Mouse (Mus musculus) retina, adult 2 months (tissue): ENCODE results near the gene Trnau1ap.
"Not testable (repeated sequence)": the region's sequence is repeated elsewhere in the genome, so short reads cannot be mapped to it uniquely, and the experiment has no call there.

Experiments
- DNase-seq: peaks from one replicate; pipeline ENCODE4 v3.0.0-alpha.2; 2012; ENCODE audit warnings: low read depth, low spot score

The Trnau1ap gene

DNA sequence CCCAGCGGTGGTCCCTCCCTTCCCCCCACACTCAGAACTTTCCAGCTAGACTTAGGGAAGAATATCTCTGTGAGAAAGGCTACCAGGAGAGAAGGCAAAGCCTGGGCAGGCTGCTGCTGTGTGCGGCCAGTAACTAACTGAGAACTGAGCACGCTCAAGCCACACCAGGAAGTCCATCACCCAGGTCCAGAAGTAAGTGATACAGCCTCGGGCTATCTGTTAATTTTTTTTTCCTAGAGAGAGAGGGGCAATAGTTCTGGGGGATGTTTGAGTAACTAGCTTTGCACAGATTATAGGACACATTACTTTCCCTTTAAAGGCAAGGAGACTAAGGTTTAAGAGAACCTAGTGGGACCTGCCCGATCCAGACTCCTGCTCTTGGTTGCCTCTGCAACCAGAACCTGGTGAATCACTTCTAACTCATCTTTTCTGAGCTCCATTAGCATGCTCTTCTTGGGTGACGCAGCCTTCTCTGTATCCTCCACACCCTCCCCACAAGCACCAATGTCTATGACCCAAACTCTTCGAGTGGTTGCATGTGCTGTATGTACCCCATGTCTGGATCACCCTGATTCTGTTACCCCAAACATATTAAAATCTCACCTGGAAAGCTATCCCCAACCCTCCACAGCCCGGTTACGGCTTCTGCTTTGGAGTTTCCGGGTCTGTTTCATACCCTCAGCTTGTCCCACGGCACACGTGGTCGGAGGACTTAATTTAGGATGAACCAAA lies 15.2 kb upstream of the Trnau1ap start:
- DNase-seq = no peak

DNA sequence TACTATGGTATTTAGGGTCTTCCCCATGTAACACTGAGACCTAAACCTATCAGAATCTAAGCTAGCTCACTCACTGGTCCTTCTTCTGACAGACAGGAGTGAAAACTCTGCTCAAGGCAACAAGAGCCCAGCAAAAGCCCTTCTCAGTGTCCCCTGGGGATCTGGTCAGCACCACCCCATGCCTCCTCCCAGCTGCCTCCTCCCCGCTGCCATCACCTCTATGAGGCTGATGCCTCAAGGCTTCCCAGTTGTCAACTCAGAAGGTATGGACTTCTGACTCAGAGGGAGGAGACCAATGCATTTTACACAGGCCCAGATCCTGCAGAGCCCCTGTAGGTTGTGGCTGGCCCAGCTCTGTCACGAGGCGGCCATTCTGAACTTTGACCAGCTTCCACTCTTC lies 12.1 kb upstream of the Trnau1ap start:
- DNase-seq = no peak

DNA sequence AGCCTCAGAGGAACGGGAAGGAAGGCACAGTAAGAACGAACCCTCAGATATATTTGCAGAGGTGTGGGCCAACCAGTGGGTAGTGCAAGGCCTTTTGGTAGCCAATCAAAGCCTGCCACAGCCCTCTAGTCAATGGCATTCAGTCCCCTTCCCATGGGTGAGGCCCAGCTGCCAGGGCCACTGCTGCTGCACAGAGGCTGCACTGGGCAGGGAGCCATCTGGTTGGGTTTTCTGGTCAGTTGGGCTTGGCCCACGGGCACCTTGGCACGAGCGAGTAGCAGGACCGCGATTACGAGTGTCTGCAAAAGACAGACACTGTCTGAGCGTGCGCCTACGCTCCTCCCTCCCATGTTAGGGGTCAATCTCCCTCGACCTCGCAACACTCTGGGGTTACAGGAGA lies 9.6 kb upstream of the Trnau1ap start:
- DNase-seq = no peak

DNA sequence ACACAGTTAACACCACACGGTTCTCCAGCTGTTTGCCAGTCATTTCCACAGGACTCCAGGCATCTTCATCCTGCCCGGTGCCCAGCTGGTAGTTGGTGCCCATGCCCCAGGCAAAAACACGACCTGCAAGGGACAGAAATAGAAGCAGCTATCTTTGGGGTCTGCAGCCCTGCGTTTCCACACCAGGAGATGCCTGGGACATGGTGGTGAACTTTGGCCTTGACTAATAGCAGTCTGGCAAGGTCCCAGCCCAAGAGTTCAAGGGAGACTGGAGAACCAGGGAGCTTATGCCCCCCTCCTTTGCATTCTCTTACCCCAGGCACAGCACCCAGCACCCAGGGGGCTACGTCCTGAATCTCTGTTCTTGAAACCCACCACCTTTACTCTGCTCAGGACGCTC lies 3.5 kb upstream of the Trnau1ap start:
- no peak for DNase-seq

DNA sequence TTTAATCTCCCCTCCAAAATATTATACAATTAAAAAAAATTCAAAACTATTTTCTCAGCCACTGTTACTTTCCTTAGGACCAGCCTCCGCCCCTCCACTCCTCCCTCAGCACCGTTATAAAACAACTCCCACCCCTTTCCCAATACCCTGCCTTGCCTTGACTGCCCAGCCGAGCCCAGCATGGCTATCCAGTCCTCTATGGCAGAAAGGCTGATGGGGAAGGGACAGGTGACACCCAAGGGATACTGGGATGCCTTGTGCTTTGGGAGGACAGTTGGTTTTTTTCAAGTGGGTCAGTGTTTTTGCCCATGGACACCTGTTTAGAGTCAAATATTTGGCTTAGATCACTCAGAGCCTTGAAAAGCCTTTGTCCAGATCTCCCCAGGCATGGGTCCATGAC lies 2.6 kb upstream of the Trnau1ap start:
- DNase-seq = no peak

DNA sequence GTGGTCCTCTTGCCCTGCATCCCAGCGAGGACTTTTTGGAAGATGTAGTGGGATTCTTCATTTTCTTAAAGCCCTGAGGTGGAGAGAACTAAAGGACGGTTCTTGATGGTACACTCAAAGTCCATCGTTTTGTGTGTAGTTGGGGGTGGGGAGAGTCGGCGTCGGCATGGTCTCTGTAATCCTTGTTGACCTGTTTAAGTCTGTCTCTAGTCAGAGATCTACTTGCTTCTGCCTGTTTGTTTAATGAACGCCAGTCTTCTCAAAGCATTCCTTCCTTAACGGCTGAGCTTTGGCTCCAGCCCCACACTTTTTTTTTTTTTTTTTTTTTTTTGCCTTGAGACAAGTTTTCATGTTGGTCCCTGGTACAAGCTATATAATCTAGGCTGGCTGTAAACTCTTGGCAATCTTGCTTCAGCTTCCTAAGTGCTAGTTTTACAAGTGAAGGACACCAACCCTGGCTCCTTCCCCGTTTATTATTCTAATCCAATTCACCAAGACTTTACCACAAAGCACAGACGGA lies 557 bp upstream of the Trnau1ap start:
- DNase-seq = no peak

DNA sequence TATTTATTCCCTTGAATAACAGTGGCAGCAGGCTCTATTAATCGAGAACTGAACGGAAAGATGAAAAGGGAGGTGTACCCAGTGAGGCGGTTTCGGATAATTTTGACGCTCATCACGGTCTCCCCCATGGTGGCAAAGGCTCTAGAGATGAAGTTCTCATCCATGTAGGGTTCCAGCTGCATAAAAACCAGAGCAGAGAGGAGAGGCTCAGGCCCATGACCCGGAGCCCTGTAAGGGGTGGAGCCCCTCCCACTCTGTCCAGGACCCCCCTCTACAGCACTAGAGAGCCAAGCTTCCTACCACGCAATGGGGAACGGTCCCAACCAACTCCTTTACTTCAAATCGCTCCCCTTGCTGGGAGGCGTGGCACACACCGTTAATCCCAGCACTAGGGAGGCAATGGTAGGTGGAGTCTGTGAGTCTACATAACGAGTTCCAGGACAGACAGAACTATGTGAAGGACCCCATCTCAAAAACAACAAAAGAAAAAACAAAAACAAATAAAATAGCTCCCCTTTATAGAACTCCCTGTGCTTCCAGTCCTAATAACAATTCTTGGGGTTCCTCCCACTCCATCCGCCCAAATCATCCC lies 851 bp downstream of the Trnau1ap start:
- DNase-seq = no peak

DNA sequence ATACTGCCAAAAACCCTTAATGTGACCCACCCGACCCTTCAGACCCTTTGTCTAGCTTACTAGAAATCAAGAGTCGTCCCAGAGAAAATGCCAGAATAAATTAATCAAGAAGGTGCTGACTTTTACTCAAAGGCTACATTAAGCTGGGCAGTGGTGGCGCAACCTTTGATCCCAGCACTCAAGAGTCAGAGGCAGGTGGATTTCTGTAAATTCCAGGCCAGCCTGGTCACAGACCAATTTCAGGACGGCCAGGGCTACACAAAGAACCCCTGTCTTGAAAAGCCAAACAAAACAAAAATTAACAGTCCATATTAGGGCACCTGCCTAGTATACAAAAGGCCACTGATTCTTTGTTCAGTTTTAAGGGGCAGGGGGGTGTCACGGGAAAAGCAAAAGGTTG lies 2.9 kb downstream of the Trnau1ap start:
- DNase-seq = no peak

DNA sequence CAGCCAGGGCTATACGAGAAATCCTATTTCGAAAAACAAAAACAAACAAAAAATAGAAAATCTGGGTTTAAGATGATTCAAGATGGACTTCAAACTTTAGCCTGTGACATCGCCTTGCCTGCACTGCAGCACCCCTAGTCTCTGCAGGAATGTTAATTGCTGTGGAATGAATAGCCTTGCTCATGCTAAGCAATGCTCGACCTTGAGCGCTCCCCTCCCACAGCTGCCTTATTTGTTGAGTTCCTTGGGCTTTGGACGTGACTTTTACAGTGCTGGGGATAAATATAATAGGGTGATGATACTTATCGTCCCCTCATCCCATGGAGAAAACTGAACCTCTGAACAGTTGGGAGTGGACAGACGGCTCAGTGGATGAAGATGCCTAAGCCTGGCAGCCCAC lies 13.6 kb downstream of the Trnau1ap start:
- no peak for DNase-seq

DNA sequence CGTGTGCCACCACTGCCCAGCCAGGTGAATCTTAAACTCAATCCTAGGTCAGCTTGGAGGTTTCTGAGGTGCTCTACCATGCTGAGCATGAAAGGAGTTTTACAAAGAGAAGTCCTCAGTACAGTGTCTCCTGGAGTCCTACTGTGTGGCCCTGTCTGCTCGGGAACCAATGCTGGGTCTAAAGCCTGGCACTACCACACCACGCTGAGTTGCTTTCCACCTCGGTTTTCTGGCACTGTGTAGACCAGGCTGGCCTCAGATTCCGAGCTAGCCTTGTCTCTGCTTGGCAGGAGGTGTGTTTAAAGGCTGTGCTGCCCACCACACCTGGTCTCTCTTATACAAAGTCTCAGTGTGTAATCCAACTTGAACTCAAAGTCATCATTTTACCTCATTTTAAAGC lies 16.7 kb downstream of the Trnau1ap start:
- DNase-seq = no peak

DNA sequence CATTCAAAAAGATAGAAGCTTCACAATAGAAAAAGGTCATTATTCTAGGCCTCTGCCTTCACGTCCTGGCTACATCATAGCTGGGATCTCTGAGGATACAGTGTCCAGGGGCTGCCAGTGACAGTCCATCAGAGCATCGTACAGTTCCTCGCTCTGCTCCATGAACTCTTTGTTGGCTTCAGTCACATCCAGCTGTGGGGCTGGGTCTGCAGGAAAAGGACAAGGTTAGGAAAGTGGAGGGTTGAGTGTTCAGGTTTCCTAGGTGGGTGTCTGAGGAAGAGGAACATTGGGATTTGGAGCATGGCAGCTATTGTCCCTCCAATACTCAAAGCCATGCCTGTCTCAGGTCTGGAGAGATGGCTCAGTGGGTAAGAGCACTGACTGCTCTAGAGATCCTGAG lies 17.5 kb downstream of the Trnau1ap start:
- no peak for DNase-seq

DNA sequence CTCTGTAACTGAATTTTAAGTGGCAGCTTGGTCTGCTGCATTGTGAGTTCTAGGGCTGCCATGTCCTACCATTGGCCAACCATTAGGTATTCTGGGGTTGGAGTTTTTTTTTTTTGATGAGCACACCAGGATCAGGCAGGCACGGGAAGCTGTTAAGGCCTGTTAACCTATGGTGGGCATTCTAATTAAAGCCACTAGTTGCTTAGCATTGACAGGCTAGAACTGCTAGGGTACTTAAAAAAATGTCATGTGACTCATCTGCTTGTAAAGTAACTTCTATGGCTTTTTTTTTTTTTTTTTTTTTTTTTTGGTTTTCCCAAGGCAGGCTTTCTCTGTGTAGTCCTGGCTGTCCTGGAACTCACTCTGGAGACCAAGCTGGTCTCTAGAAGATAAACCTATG lies 18.1 kb downstream of the Trnau1ap start:
- DNase-seq = no peak

DNA sequence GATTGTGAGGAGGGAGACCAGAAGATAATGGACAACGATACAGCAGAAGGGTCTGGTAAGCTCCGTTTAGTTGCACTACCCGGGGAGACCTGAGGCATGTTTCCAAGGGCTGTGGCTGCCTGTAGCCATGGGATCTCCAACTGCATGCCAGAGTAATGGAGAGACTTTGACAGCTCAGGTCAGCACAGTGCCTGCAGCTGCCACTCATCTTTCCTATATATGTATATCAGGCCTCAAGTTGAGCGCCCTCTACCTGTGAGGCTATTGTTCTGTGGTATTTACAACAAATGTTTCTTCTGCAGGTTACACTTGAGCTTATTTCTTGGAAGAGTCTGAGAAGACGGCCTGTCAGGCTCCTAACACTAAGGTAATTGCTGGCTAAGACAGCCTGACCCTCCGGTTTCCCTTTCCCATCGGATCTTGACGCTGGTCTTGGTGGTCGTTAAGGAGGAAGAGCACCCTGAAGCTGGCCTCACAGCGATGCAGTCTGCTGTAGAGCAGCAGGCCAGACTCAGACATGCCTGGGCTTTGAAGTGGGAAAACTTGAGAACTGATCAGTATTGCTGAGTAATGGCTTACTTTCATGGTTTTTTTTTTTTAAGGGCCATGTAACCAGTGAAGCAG lies 19.4 kb downstream of the Trnau1ap start:
- no peak for DNase-seq

DNA sequence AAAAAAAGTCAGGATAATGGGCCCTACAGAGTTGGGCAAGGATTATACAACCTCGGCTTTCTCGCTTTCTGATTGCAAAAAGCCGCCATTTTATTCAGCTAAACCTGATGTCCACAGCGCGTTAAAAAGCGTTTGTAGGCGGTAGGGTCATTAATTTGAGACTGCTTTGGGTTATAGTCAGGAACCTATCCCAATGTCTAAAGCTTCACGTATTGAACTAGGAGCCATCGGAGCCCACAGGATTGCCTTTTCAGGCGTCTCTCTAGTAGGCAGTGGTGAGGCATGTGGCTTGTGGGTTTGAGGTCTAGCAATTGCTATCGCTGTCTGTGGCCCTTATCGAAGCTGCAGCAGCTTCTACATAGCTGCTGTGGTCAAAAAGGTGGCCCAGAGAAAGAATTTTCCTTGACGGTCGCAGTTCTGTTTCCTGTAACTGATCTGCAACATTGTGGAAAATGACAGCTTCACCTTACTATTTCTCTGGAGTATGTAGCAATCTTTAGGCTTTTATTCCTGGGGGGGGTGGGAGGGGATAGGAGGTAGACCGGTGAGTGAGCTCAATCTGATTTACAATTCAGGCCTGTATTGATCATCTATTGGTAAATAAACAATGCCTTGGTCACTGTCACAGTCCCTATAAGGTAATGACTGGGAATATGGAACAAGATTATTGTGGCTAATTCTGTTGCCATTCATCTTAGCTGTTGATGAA lies 20.0 kb downstream of the Trnau1ap start:
- DNase-seq = no peak

DNA sequence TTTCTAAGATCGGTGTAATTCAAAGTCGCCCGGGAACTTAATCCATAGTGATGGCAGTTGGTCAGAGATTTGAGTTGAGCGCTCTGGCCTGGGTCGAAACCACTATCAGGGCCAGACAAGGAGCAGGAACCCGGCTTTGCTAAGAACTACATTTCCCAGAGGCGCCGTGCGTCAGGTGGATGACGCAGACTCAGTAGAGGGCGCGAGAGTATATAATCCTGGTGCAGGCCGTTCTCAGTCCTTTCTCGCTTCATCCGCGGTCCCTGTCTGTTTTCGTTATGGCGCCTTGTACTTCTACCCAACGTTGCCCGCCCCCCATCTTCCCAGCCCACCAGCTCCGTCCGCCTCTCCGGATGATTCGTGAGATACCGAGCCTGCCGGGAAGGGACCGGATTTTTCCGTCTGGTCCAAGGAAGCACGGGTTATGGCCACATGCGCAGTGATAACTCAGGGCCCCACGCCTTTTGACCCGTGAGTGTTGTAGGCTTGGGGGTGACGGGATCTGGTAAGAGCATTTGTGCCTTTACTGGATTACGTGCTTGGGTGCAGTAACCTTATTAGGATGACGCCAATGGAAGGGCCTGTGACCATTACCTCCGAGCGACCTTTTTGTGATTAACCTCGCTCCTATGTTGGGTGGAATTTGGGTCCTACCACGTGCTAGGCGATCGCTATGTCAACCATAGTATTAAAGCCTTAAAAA lies 20.8 kb downstream of the Trnau1ap start:
- DNase-seq = peak; percentile 86

DNA sequence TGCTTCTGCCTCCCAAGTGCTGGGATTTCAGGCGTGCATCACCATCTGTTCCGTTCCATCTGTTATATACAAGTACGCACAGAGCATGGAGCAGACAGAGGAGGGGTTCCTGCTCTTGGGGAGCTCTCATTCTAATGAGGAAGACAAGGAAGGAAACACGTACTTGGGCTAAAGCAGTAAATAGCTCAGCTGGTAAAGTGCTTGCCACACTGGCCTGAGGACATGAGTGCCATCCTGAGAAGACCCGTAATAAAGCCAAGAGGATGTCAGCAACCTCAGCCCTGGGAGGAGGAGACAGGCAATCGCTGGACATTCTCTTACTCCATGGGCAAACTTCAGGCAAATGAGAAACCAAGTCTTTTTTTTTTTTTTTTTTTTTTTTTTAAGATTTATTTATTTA lies 23.3 kb downstream of the Trnau1ap start:
- no peak for DNase-seq

DNA sequence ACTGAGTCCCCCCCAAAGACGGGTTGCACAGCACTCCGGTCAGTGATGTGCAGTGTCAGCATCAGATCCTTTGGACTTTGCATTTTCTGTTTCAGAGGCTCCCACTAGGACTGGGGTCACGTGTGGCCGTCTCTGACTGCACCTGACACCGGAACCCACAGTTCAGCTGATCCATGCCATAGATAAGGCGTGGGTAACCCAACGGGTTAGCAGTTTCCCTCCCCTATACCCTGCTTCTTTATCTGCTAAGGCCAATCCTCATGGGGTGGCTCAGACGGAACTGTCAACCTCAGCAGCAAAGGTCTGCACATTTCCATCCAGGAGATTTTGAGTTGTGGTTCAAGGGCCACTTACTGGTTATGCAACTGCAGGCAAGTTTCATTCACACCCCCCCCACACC lies 24.1 kb downstream of the Trnau1ap start:
- no peak for DNase-seq

DNA sequence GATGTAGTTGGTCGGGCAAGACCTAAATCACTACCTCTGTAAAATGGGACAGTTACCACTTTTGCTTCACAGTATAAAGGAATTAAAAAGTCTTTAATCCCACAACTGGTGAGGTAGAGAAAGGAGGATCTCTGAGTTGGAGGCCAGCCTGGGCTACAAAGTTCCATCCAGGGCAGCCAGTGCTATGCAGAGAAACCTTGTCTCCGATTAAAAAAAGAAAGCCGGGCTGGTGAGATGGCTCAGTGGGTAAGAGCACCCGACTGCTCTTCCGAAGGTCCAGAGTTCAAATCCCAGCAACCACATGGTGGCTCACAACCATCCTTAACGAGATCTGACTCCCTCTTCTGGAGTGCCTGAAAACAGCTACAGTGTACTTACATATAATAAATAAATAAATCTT lies 25.9 kb downstream of the Trnau1ap start:
- not testable (repeated sequence) for DNase-seq

DNA sequence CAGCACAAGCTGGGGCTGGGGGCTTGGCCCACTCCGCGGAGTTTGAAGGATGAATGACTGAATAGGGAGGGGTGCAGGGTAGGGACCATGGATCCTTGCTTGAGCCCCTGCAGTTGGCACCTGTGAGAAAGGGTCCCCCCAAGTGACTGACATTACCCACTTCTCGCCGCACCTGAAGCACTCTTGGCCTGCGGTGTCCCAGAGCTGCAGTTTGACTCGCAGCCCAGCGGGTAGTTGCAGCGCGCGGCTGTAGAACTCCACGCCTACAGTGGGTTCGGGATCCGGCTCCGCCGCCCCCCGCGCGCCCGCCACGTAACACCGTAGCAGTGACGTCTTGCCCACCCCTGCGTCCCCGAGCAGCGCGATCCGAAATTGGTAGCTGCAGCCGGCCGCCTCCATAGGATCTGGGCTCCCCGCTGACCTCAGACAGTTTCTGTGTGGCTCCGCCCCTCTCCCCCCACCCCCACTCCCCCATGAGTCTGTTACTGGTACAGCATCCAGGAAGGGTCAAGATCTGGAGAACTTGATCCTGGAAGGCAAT lies 26.3 kb downstream of the Trnau1ap start, which contains the start of gene Rab42:
Gene Rab42, minus strand, starts transcription at position 447 of the 541 bp plus-strand sequence.
- DNase-seq = no peak

DNA sequence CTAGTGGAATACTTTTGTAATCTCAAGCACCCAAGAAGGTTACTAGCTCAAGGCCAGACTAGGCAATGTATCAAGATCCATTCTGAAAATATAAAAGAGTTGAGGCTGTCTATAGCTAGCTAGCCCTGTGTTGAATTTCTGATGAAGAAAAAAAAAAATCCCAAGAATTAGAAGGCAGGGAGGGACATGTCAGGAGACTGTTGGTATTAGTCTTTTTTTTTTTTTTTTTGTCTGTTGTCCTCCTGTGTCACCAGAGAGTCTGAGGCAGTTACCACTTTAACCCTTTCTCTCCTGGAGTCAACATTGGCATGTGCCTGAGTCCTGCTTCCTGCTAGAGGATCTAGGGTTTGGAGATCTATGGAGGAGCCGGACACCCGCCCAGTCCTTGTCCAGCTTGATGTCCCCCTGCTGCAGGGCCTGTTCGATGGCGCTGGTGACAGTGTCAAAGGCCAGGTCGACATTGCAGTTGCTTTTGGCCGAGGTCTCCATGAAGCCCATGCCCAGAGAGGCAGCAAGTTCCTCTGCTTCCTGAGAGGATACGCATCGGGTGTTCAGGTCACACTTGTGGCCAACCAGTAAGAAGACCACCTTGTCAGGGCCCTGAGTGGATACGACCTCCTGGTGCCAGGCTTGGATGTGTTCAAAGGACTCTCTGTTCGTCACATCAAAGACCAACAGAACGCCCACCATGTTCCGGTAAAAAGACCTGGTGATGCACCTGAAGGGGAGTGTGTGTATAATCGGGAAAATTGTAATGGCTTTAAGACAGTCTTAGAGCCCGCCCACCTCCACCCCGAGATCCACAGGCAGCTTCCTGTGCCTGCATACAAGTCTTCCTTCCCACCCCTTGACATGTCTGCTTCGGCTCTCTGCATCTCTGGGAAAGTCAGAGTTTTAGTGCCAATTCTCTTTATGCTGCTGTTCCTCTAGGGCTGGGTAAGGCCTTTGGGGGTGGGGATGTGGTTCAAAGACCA lies 27.1 kb downstream of the Trnau1ap start:
- DNase-seq = no peak
